Mouse (Mus musculus) limb, embryonic 15.5 days (tissue): ENCODE measurements around the gene Dok7. TPM values are rescaled to one million over a fixed set of nuclear protein-coding genes. Genes with fewer than 3 reads are reported as not detected.

Experiments used
- ATAC-seq: fragments of 200-750 bp; cut with Nextera tagmentation; 2 replicates; pipeline ENCODE4 v1.8.0; 2017; ENCODE audit warnings: low read depth, moderate TSS enrichment; ENCODE audit not compliant: insufficient number of reproducible peaks, low FRiP score, low TSS enrichment
- H3K27ac ChIP-seq: fragments of 300-500 bp; sonication (generic); 2 replicates; pipeline ENCODE4 v1.5.1; 2015; ENCODE audit warnings: moderate library complexity, mild to moderate bottlenecking, inconsistent platforms
- H3K27me3 ChIP-seq: fragments of 300-500 bp; sonication (generic); 2 replicates; pipeline ENCODE4 v1.6.1; 2015; ENCODE audit warnings: inconsistent platforms
- H3K36me3 ChIP-seq: fragments of 300-500 bp; sonication (generic); 2 replicates; pipeline ENCODE4 v1.6.1; 2015; ENCODE audit warnings: inconsistent platforms
- H3K4me1 ChIP-seq: fragments of 300-500 bp; sonication (generic); 2 replicates; pipeline ENCODE4 v1.6.1; 2015; ENCODE audit warnings: inconsistent platforms
- H3K4me2 ChIP-seq: fragments of 300-500 bp; sonication (generic); 2 replicates; pipeline ENCODE4 v1.6.1; 2015; ENCODE audit warnings: mild to moderate bottlenecking, inconsistent platforms
- H3K4me3 ChIP-seq: fragments of 300-500 bp; sonication (generic); 2 replicates; pipeline ENCODE4 v1.5.1; 2015; ENCODE audit warnings: mild to moderate bottlenecking, inconsistent platforms
- H3K9ac ChIP-seq: fragments of 300-500 bp; sonication (generic); 2 replicates; pipeline ENCODE4 v1.6.1; 2015; ENCODE audit warnings: inconsistent platforms
- H3K9me3 ChIP-seq: fragments of 300-500 bp; sonication (generic); 2 replicates; pipeline ENCODE4 v1.6.1; 2016; ENCODE audit warnings: inconsistent platforms
- WGBS: fragments of 180-500 bp; shearing (Covaris S2); methylation state at CpG from one replicate; pipeline ENCODE4 v1.1.7; 2015; 5-methylcytosine and 5-hydroxymethylcytosine counted together
- polyA plus RNA-seq: library from polyadenylated mRNA; unstranded; fragments of >200 nt; fragmentation: Nextera tagmentation; extraction: Ambion mirVana; gene quantifications from 2 replicates; pipeline ENCODE4 v1.2.1, GENCODE M21; 2015

The Dok7 gene
- polyA plus RNA-seq, 1 experiment from 2014 or later, result 5.5 TPM

- Histone ChIP-seq H3K9ac (no peak overlapping the region), H3K27ac (no peak overlapping the region), H3K9me3 (no peaks in the 10 kb centered on the region), H3K36me3 (peaks cover 57% of the 10 kb centered on the region), H3K27me3 (no peaks in the 10 kb centered on the region), H3K4me1 (no peaks in the 10 kb centered on the region), H3K4me2 (no peak overlapping the region), H3K4me3 (no peak overlapping the region)
- WGBS, result 86% methylated on average over 3 of the region's 3 CpGs
- no peak for ATAC-seq
These were observed 35.1 kb downstream of the Dok7 start for GRCm38 (mm10) chr5:35091636-35092035.

GRCm38 (mm10) chr5:35103086-35103485 is 46.5 kb downstream of the Dok7 start:
- ATAC-seq, result no peak
- H3K4me2 ChIP-seq, result no peak overlapping the region

DNA sequence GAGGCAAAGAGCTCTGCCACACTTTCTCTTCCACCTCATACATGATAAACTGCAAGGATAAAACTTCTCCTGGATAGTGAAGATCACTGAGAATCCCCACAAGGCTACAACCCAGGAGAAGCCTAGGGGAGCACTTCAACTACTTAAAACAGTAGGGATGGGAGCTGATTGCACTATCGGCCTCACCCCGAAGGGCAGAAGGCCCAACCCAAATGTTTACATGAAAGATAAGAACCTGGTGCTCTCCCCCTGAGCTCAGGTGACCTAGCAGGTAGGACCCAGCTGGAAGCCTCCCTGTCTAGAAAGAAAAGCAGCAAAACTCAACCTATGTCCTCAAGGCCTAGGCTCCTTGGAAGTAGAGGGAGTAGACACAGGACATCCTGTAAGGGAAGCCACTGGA is 47.0 kb downstream of the Dok7 start:
- Histone ChIP-seq H3K36me3 (peaks cover 45% of the 10 kb centered on the region), H3K4me2 (no peak overlapping the region), H3K4me3 (no peak overlapping the region), H3K27me3 (peaks cover 5% of the 10 kb centered on the region; the same call in 1 of the 2 replicates), H3K9ac (0 out of 2 replicates have a peak overlapping the region, but pooled peaks have one; percentile 8), H3K27ac (no peak overlapping the region), H3K9me3 (no peaks in the 10 kb centered on the region), H3K4me1 (peaks cover 24% of the 10 kb centered on the region)
- WGBS, result 83% methylated on average over 2 of the region's 2 CpGs
- ATAC-seq, result no peak

More at GRCm38 (mm10) chr5:35103086-35103485, 46.5 kb downstream of the Dok7 start:
- Histone ChIP-seq H3K36me3 (peaks cover 49% of the 10 kb centered on the region), H3K9ac (0 out of 2 replicates have a peak overlapping the region, but pooled peaks have one; percentile 8), H3K27me3 (peaks cover 5% of the 10 kb centered on the region; the same call in 1 of the 2 replicates), H3K27ac (no peak overlapping the region), H3K4me3 (no peak overlapping the region), H3K4me1 (peaks cover 24% of the 10 kb centered on the region), H3K9me3 (no peaks in the 10 kb centered on the region)
- 84% methylated on average over 8 of the region's 8 CpGs for WGBS

DNA sequence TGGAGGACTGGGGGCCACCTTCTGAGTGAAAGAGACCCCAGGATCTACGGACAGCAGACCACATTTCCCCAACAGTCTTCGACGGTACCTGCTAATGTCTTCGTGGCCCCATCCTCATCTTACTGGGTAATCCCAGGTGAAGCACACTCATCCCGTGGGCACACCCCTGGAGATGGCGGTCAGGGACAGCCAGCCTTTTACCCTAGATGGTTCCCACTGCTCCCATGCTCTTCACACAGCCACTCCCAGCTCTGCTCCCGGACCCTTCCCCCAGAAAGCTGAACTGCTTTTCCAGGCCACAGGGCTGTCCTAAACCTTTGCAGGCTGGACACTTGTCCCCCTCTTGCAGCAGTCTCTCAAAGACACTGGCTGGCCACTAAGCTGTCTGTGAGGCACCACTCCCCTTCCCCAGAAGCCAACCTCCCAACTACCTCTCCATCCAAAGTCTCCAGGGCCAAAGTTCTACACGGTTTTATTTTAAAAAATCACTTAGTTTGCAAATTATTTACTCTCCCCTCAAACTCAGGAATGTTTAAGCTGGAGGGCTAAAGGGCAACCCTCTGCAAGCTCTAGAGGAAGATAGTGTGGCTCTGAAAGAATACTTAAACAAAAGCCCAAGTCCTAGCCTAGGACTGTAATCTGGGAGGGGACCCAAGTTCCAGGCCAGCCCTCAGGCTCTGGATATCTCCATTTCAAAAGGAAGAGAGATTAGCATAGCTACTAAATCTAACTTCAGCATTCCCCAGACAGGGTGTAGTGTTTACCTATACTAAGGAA is 47.8 kb downstream of the Dok7 start:
- H3K4me2 ChIP-seq, result peak overlapping the region; percentile 79
- no peak overlapping the region for H3K9ac ChIP-seq
- H3K4me1 ChIP-seq, result peaks cover 24% of the 10 kb centered on the region
- no peaks in the 10 kb centered on the region for H3K9me3 ChIP-seq
- H3K27ac ChIP-seq, result no peak overlapping the region
- 65% methylated on average over 8 of the region's 8 CpGs for WGBS
- peaks cover 37% of the 10 kb centered on the region for H3K36me3 ChIP-seq
- no peak for ATAC-seq
- peaks cover 5% of the 10 kb centered on the region; the same call in 1 of the 2 replicates for H3K27me3 ChIP-seq
- H3K4me3 ChIP-seq, result peak overlapping the region; percentile 79

GRCm38 (mm10) chr5:35104960-35105921 is 48.7 kb downstream of the Dok7 start, which contains the start of gene Lrpap1:
Gene Lrpap1, minus strand, starts transcription at chr5:35105766.
- peaks cover 24% of the 10 kb centered on the region for H3K4me1 ChIP-seq
- H3K27me3 ChIP-seq, result peaks cover 5% of the 10 kb centered on the region; the same call in 1 of the 2 replicates
- peak within 1 kb of the TSS; percentile 78 for H3K9ac ChIP-seq
- peak within 1 kb of the TSS; percentile 79 for H3K4me2 ChIP-seq
- peak; percentile 94 for ATAC-seq
- peak within 1 kb of the TSS; percentile 76 for H3K27ac ChIP-seq
- no peaks in the 10 kb centered on the region for H3K9me3 ChIP-seq
- WGBS, result under 1% methylated on average over 39 of the region's 39 CpGs
- H3K4me3 ChIP-seq, result peak within 1 kb of the TSS; percentile 79
- peaks cover 28% of the 10 kb centered on the region for H3K36me3 ChIP-seq

GRCm38 (mm10) chr5:35105922-35106298 is 49.3 kb downstream of the Dok7 start:
- peak overlapping the region; percentile 79 for H3K4me3 ChIP-seq
- H3K9ac ChIP-seq, result peak overlapping the region; percentile 11; the same call in 1 of the 2 replicates
- H3K4me1 ChIP-seq, result peaks cover 24% of the 10 kb centered on the region
- H3K27ac ChIP-seq, result peak overlapping the region; percentile 54; the same call in 1 of the 2 replicates
- peaks cover 22% of the 10 kb centered on the region for H3K36me3 ChIP-seq
- peaks cover 5% of the 10 kb centered on the region; the same call in 1 of the 2 replicates for H3K27me3 ChIP-seq
- peak; percentile 30; the same call in 1 of the 2 replicates for ATAC-seq
- WGBS, result 7% methylated on average over 11 of the region's 11 CpGs
- no peaks in the 10 kb centered on the region for H3K9me3 ChIP-seq
- H3K4me2 ChIP-seq, result peak overlapping the region; percentile 79

DNA sequence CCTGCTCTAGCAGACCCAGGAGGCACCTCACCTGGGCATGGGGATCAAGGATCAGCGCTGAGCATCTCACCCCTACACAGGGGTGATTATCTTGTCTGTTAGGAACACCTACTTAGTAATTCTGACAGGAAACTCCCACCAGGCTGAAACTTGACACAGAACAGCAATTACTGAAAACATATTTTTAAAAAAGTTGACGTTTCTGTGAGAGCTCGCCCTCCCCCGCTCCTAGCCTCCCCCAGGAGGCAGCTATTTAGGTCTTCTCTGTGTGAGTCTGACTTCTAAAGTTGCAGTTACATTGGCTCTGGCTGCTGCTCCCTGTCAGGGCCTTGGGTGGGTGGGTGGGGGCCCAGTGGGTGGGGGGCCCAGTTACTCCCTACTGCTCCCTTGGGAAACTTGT is 55.9 kb downstream of the Dok7 start:
- 51% methylated on average over 4 of the region's 4 CpGs for WGBS
- Histone ChIP-seq H3K27ac (no peak overlapping the region), H3K4me1 (no peaks in the 10 kb centered on the region), H3K4me2 (no peak overlapping the region), H3K36me3 (no peaks in the 10 kb centered on the region), H3K9ac (no peak overlapping the region), H3K27me3 (peaks cover 3% of the 10 kb centered on the region; the same call in 1 of the 2 replicates), H3K4me3 (no peak overlapping the region), H3K9me3 (no peaks in the 10 kb centered on the region)
- ATAC-seq, result no peak

DNA sequence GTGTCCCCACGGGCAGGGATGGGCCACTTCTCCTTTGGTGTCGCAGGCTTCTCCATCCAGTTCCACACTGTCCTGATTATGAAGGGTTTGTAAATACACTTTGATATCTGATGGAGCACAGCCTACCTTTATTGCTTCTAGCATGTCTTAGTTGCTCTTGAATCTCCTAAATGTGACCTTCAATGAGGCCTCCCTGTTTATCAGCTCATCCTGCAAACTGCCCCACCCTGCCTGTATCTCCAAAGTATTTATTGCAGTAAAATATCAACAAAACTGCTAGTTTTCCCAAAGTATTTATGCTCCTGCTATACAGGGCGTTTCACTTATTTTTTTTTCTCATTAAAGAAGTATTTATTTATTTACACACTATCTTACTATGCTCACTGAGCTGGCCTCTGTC is 59.4 kb downstream of the Dok7 start:
- Histone ChIP-seq H3K27me3 (no peaks in the 10 kb centered on the region; the same call in 1 of the 2 replicates), H3K4me3 (no peak overlapping the region), H3K9me3 (no peaks in the 10 kb centered on the region), H3K9ac (no peak overlapping the region), H3K4me1 (no peaks in the 10 kb centered on the region), H3K36me3 (no peaks in the 10 kb centered on the region), H3K27ac (no peak overlapping the region), H3K4me2 (no peak overlapping the region)
- no peak for ATAC-seq
- WGBS, result 69% methylated on average over 3 of the region's 3 CpGs

- H3K4me1 ChIP-seq, result no peaks in the 10 kb centered on the region
- H3K4me3 ChIP-seq, result no peak overlapping the region
- H3K27me3 ChIP-seq, result no peaks in the 10 kb centered on the region
- no peaks in the 10 kb centered on the region for H3K9me3 ChIP-seq
- ATAC-seq, result no peak
- H3K4me2 ChIP-seq, result no peak overlapping the region
- no peak overlapping the region for H3K27ac ChIP-seq
- 87% methylated on average over 3 of the region's 3 CpGs for WGBS
- no peaks in the 10 kb centered on the region for H3K36me3 ChIP-seq
- H3K9ac ChIP-seq, result no peak overlapping the region
These were observed 61.1 kb downstream of the Dok7 start for GRCm38 (mm10) chr5:35117633-35118032.

DNA sequence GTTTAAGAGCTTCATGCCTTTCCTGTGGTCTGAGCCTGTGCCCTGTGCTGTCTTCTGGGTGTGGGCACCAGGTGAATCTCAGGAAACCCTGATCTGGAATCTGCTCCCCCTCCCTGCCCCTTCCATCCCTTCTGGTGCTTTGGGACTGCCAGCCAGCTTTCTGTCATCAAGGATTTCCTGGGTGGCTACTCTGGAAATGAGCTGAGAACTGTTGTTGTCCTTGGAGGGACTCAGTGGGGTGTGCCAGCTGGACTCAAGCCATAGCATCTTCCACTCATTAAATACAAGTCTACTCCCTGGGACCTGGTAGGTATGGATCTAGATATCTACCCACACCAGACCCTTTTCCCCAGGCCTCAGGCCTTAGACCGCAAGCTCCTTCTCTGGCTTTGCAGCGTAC is 61.9 kb downstream of the Dok7 start:
- Histone ChIP-seq H3K9ac (no peak overlapping the region), H3K9me3 (no peaks in the 10 kb centered on the region), H3K4me1 (no peaks in the 10 kb centered on the region), H3K4me2 (no peak overlapping the region), H3K36me3 (no peaks in the 10 kb centered on the region), H3K27me3 (no peaks in the 10 kb centered on the region), H3K27ac (no peak overlapping the region), H3K4me3 (no peak overlapping the region)
- WGBS, result 83% methylated on average over 2 of the region's 2 CpGs
- no peak for ATAC-seq

DNA sequence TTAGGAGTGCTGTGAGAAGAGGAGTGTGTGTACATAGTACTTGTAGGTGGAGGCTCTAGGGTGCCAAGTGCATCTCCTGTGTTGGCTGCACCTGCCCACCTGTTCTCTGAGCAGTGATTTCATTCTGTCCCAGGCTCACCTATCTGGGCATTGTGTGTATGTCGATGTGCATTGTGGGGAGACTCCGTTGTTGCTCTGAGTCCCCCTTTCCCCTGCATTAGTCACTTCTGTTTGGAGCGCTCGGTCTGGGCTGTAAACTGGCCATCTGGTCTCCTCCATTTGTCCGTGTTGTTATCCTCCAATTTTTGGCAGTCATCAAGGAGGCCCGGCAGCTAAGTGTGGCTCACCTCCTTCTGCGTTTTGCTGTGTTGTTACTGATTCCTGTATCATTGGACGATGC is 63.5 kb downstream of the Dok7 start:
- no peaks in the 10 kb centered on the region for H3K27me3 ChIP-seq
- no peak overlapping the region for H3K4me3 ChIP-seq
- H3K36me3 ChIP-seq, result no peaks in the 10 kb centered on the region
- WGBS, result 65% methylated on average over 8 of the region's 8 CpGs
- H3K27ac ChIP-seq, result no peak overlapping the region
- ATAC-seq, result no peak
- H3K9me3 ChIP-seq, result no peaks in the 10 kb centered on the region
- H3K4me1 ChIP-seq, result no peaks in the 10 kb centered on the region
- H3K4me2 ChIP-seq, result no peak overlapping the region
- no peak overlapping the region for H3K9ac ChIP-seq
